Mouse (Mus musculus): ENCODE results near the gene Dnajc11. TPM values are rescaled to one million over a fixed set of nuclear protein-coding genes. Genes with fewer than 3 reads are reported as not detected.

Gene Dnajc11
- total RNA-seq, 2 experiments from 2014 or later, result 57.8 to 77.5 TPM

- ATAC-seq (replicated peaks; ENCODE audit: poor library complexity, severe bottlenecking), result no peak
Measured at GRCm38 (mm10) chr4:151922124-151922523, 11.4 kb upstream of the Dnajc11 start.

DNA sequence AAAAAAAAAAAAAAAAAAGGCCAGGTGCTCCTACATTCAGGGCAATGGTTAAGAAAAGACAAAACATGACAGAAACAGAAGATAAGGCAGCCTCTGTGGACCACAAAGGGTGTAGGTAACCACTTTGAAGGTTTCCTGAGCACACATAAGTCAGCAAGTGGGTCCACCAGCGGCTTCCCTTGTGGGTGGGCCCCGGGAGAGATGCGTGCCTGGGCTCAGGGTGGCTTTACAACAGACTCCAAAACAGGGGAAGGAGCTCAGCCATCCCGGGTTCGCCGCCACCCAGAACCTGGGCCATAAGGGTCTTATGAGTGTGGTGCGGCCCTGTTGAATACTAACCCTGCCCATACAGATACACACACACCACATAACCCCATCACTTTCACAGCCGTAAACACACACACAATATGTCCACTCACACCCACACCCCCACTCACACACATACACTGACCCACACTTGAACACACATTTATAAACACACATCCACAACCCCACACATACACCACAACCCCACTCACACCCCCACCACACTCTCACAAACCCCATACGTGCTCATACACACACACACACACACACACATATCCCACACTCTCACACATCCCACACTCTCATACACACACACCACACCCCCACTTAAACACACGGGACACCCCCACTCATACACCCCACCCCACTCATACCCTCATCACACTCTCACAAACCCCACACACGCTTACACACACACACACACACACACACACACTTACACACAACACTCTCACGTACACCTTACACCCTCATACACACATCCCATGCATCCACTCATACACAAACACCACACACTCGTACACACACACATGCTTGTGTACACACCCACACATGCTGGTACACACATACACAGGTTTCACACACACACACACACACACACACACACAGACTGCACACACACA lies 651 bp upstream of the Dnajc11 start:
- ATAC-seq (replicated peaks; ENCODE audit: poor library complexity, severe bottlenecking), result 0 out of 2 replicates have a peak, but pooled peaks have one; percentile 1

DNA sequence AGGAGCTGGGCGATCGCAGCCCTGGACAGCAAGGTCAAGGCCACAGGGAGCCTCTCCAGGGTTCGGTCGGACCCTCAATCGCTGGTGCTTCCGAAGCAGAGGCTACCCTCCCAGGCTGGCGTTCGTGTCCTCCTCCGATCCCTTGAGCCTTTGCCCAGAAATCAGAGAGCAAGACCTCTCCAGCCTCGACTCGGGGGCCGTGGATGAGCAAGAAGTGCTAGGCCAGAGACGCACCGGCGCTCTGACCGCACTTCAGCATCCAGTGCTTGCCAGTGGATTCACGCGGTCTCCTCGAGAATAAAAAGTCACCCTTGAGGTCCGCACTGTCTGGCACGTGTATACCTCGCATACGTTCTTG lies 703 bp downstream of the Dnajc11 start:
- ATAC-seq (replicated peaks; ENCODE audit: poor library complexity, severe bottlenecking), result peak; percentile 29

- no peak for ATAC-seq (replicated peaks; ENCODE audit: poor library complexity, severe bottlenecking)
Measured at GRCm38 (mm10) chr4:151937441-151937840, 4.0 kb downstream of the Dnajc11 start.

DNA sequence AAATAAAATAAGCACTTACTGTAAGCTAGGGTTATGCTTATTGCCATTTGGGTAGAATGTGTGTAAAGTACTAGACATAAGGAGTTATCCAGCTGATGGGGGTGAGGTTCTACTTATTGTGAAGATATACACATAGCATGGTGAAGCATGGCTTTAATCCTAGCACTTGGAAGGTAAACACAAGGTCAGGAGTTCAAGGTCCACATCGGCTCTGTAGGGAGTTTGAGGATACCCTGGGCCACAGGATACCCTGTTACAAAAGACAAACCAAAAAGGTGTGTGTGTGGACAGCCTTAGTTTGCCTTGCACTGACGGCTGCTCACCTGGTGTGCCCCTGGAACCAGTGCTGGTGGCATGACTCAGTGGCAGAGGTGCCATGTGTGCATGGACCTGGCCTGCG lies 4.6 kb downstream of the Dnajc11 start:
- ATAC-seq (replicated peaks; ENCODE audit: poor library complexity, severe bottlenecking), result no peak

DNA sequence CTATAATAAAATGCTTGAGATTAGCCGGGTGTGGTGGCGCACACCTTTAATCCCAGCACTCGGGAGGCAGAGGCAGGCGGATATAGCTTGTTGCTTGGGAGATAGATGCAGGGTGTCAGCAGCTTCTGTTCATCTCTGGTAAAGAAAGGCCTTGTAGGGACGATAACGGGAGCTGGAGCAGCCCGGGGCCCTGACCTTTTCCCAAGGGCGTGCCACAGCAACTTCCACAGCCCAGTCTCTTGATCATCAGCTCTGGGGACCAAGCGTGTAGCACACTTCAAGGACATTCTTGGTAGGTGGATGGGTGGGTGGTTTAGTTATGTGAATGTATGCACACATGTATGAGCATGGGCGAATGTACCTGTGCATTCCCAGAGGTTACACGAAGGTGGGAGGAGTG lies 12.7 kb downstream of the Dnajc11 start:
- no peak for ATAC-seq (replicated peaks; ENCODE audit: poor library complexity, severe bottlenecking)

GRCm38 (mm10) chr4:151948497-151949471 lies 15.3 kb downstream of the Dnajc11 start:
- ATAC-seq (replicated peaks; ENCODE audit: poor library complexity, severe bottlenecking), result no peak

DNA sequence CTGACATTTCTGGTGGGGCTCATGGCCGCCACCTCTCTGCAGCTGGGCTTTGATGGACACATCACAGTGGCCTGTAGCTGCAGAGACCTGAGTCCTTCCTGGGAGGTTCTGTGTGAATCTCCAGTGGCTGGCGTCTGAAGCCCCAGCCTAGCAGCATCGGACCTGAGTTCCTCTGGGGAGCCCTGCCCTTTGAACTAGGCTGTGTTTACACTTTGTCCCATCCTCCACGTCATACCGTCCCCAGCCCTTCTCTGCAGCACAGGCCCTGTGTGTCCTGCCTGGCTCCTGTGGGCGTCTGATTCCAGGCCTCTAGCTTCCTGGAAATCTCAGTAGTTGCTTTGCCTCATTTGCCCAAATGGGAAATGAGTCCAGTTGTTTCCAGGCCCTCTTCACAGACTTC lies 19.7 kb downstream of the Dnajc11 start:
- ATAC-seq (replicated peaks; ENCODE audit: poor library complexity, severe bottlenecking), result no peak

GRCm38 (mm10) chr4:151955791-151956190 lies 22.3 kb downstream of the Dnajc11 start:
- no peak for ATAC-seq (replicated peaks; ENCODE audit: poor library complexity, severe bottlenecking)

DNA sequence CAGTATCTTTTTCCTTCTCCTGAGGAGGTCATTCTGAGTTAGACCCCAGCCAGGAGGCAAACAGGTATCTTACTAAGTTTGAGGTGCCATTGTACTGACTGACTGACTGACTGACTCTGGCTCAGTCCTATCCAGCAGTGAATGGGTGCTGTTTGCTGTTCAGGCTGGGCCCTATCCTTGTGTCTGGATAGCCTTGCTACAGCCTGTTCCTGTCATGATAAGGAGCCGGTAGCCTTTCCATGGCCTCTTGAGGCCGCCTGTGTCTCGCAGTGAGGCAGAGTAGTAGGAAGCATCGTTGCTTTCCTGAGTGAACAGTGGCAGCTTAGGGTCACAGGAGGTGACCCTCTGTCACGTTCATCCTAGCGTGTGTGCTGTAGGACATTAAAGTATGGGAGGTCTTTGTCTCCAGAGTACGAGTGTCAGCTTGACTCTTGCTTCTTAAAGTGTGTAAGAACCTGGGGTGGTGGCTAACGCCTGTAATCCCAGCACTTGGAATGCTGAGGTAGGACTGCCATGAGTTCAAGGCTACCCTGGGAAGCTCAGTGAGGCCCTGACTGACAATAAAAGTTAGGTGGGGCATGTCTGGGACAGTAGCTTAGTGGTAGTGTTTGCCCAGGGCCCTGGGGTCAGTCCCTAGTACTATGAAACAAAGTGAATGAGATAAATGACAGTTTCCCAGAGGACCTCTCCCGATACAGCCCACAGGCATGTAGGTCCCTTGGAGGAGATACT lies 24.3 kb downstream of the Dnajc11 start:
- ATAC-seq (replicated peaks; ENCODE audit: poor library complexity, severe bottlenecking), result no peak

DNA sequence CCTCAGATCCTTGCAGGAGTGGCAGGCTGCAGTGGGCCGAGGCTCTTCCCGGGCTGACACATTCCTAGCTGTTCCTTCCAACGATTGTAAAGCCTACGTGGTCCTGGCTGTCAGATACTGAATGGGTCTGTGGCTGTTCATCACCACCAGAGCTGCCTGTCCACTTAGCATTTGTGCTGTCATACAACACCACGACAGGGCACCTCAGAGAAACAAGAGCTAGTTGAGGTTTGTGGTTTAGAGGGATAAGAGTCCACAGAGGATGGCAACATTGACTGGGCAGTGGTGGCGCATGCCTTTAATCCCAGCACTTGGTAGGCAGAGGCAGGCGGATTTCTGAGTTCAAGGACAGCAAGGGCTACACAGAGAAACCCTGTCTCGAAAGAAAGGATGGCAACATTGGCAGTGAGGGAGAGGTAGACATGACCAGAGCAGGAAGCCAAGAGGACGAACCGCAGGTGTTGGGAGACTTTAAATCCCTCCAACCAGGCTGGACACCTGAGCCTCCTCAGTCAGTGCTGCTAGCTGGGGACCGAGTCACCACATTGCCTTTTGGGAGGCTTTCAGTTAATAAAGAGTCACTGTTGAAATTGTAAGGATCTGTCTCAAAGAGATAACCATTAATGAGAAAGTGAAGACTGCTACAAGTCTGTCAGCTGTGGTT lies 26.5 kb downstream of the Dnajc11 start:
- ATAC-seq (replicated peaks; ENCODE audit: poor library complexity, severe bottlenecking), result no peak

DNA sequence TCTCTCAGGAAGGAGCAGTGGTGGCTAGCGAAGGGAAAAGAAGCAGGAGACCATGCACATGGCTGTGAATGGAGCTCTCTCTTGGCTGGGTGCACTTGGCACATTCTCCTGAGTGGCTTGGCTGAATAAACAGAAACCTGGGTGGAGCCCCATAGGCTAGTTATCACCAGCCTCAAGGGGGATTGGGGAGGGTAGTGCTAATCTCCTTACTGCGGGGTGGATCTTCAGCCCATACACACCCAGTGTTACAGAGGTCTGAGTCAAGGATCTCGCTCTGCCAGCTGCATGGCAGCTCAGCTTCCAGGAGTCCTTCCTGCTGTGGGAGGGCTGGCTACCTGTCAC lies 27.0 kb downstream of the Dnajc11 start:
- ATAC-seq (replicated peaks; ENCODE audit: poor library complexity, severe bottlenecking), result no peak

DNA sequence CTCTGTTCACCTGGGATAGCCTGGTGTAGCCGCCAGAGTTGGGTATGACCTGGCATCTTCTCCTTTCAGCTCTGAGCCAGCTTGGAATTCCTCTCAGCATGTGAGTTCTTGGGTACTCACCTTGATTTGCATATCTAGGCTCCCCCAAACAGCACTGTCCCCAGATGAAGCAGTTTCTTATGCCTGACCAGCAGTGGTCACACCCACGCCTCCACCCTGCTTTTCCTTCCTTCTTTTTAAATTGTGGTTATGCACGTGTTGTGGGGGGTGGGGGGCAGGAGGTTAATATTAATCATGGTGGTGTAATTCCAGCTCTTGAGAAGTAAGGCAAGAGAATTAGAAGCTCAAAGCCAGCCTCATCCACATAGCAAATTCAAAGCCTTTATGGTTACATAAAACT lies 29.3 kb downstream of the Dnajc11 start:
- peak; percentile 91 for ATAC-seq (replicated peaks; ENCODE audit: poor library complexity, severe bottlenecking)

DNA sequence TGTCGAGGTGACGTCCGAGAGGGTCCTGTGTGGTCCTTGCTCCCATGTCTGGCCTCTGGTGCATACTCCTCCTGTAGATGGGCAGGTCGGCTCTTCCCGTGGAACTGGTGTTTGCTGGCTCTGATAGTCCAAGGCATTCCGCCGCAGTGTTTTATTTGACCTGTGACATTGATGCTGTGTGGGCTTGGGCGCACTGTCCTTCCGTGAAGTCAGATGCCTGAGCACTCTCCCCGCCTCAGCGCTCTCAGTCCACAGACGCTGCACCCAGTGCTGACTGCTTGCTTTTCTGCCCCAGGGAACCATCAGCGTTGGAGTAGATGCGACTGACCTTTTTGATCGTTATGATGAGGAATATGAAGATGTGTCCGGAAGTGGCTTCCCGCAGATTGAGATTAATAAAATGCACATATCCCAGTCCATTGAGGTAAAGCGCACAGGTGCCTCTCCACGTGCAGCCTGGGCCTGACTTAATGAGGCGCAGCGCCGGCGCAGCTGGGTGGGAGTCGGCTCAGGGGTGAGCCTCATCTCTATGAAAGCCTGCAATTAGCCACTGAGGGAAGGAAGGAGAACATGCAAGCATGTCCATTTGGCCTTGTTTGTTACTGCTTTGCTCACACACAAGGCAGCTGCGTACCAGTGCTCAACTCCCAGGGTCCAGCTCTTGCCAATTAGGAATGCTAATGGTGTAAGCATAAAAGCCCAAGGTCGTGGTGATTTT lies 34.9 kb downstream of the Dnajc11 start:
- no peak for ATAC-seq (replicated peaks; ENCODE audit: poor library complexity, severe bottlenecking)

DNA sequence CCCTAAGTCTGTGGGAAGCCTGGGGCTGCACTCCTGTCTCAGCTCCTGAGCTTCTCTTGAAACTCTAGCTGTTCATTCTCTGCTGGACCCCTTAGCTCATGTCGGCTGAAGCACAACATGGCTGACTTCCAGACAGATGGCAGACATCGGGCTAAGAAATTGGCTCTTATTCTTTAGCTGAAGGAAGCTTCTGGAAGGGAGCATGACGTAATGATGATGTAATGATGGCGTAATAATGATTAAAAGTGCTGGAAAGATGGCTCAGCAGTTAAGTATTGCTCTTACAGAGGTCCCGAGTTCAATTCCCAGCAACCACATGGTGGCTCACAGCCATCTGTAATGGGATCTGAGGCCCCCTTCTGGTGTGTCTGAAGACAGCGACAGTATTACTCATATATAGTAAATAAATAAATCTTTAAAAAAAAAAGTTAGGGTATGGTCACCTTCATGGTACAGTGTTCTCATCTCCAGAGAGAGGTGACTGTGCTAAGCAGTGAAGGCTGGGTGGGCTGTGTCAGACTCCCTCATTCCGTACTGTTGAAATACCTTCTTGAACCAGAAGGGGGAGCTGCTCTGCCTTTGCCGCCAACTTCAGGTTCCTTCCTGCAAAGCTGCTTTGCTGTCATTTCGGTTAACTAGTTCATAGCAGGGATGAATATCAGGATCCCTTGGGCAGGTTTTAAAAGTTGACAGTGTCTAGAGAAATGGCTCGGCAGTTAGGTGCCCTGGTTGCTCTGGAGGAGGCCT lies 38.9 kb downstream of the Dnajc11 start:
- peak; percentile 20 for ATAC-seq (replicated peaks; ENCODE audit: poor library complexity, severe bottlenecking)

- ATAC-seq (replicated peaks; ENCODE audit: poor library complexity, severe bottlenecking), result no peak
Measured at GRCm38 (mm10) chr4:151975441-151975840, 42.0 kb downstream of the Dnajc11 start.

- ATAC-seq (replicated peaks; ENCODE audit: poor library complexity, severe bottlenecking), result peak; percentile 77
Measured at GRCm38 (mm10) chr4:151977748-151978147, 44.3 kb downstream of the Dnajc11 start.

DNA sequence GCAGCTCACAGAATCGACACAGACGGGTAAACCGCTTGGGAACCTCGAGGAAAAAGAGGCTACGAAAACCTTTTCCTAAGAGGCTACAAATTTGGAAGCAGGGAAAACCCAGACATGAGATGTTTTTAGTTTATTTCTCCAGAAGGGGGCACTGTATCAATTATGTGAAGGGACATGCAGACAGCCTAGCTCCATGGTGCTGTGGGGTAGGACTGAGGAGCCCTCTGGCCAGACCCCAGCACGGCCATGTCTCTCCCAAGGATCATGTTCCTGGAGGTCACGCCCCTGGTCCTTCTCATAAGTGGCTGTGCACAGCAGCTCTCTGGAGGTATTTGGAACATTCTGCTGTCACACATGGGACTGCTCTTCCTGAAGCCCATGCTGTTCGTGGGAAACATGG lies 47.2 kb downstream of the Dnajc11 start:
- ATAC-seq (replicated peaks; ENCODE audit: poor library complexity, severe bottlenecking), result no peak

GRCm38 (mm10) chr4:151981363-151981762 lies 47.9 kb downstream of the Dnajc11 start:
- ATAC-seq (replicated peaks; ENCODE audit: poor library complexity, severe bottlenecking), result peak; percentile 84

Measured in granulocyte monocyte progenitor cell, adult 5-6 weeks (primary cell).